Mouse (Mus musculus): Measurements from ENCODE around the gene Tmod3. TPM values are rescaled to one million over a fixed set of nuclear protein-coding genes. Genes with fewer than 3 reads are reported as not detected.

Gene Tmod3
- total RNA-seq, 2 experiments from 2014 or later: 62.9 to 74.0 TPM

Other genes with a start within 250 kb of the Tmod3 start
- gene Bcl2l10, start 211.9 kb downstream of the Tmod3 start, total RNA-seq (2021): not detected
- 10 to 100 TPM; 30.9 to 31.0 TPM for gene Mapk6, start 149.7 kb downstream of the Tmod3 start, total RNA-seq (2021)
- gene Leo1, start 118.1 kb downstream of the Tmod3 start, total RNA-seq (2021): 10 to 100 TPM; 12.0 to 20.6 TPM
- 1 to 10 TPM; 4.6 to 5.3 TPM for gene Tmod2, start 51.7 kb upstream of the Tmod3 start, total RNA-seq (2021)
- gene Lysmd2, start 66.1 kb upstream of the Tmod3 start, total RNA-seq (2021): 1 to 10 TPM; 7.3 to 8.4 TPM
- gene Scg3, start 124.4 kb upstream of the Tmod3 start, total RNA-seq (2021): under 1 TPM; 0.22 to 0.34 TPM
- gene Bmp5, start 215.7 kb upstream of the Tmod3 start, total RNA-seq (2021): 1 to 10 TPM in 1 of 2 experiments, under 1 TPM in 1; 0.98 to 1.0 TPM

All from heart, postnatal 25 days (tissue).